Mouse (Mus musculus): ENCODE measurements at regions not wholly inside any gene's neighbourhood (a gene's known extent, or its start where the extent isn't known, plus 50 kb on each side); places are given as distances from the start of the nearest gene placed in this dataset.

GRCm38 (mm10) chr6:147799009-147799727, 247.9 kb upstream of the Far2 start:
- Histone ChIP-seq H3K27me3 (no peaks in the 10 kb centered on the region), H3K4me1 (no peaks in the 10 kb centered on the region), H3K9me3 (replicated peaks) (no peaks in the 10 kb centered on the region), H3K36me3 (no peaks in the 10 kb centered on the region), H3K4me2 (replicated peaks) (no peak overlapping the region), H3K27ac (no peak overlapping the region), H3K9ac (no peak overlapping the region), H3K4me3 (no peak overlapping the region)
- WGBS, result 81% methylated on average over 9 of the region's 9 CpGs
- ATAC-seq (ENCODE audit: low FRiP score), result no peak

- Histone ChIP-seq H3K9ac (no peak overlapping the region), H3K36me3 (no peaks in the 10 kb centered on the region), H3K4me2 (replicated peaks) (no peak overlapping the region), H3K9me3 (replicated peaks) (no peaks in the 10 kb centered on the region), H3K4me3 (no peak overlapping the region), H3K27me3 (no peaks in the 10 kb centered on the region), H3K4me1 (no peaks in the 10 kb centered on the region), H3K27ac (no peak overlapping the region)
- no peak for ATAC-seq (ENCODE audit: low FRiP score)
- 84% methylated on average over 6 of the region's 6 CpGs for WGBS
Measured at GRCm38 (mm10) chr6:147799861-147800260, 247.2 kb upstream of the Far2 start.

- H3K9ac ChIP-seq, result no peak overlapping the region
- H3K27me3 ChIP-seq, result no peaks in the 10 kb centered on the region
- ATAC-seq (ENCODE audit: low FRiP score), result no peak
- no peaks in the 10 kb centered on the region for H3K4me1 ChIP-seq
- 87% methylated on average over 5 of the region's 5 CpGs for whole genome bisulfite sequencing
- no peaks in the 10 kb centered on the region for H3K36me3 ChIP-seq
- no peak overlapping the region for H3K27ac ChIP-seq
- H3K9me3 ChIP-seq (replicated peaks), result no peaks in the 10 kb centered on the region
- H3K4me2 ChIP-seq (replicated peaks), result no peak overlapping the region
- no peak overlapping the region for H3K4me3 ChIP-seq
Measured at GRCm38 (mm10) chr6:147800846-147801245, 246.2 kb upstream of the Far2 start.

- ATAC-seq (ENCODE audit: low FRiP score), result no peak
- WGBS, result 85% methylated on average over 2 of the region's 2 CpGs
- Histone ChIP-seq H3K9me3 (replicated peaks) (no peaks in the 10 kb centered on the region), H3K4me3 (no peak overlapping the region), H3K4me2 (replicated peaks) (no peak overlapping the region), H3K9ac (no peak overlapping the region), H3K27me3 (no peaks in the 10 kb centered on the region), H3K4me1 (no peaks in the 10 kb centered on the region), H3K36me3 (no peaks in the 10 kb centered on the region), H3K27ac (no peak overlapping the region)
Measured at GRCm38 (mm10) chr6:147803893-147804292, 243.2 kb upstream of the Far2 start.

- Histone ChIP-seq H3K9ac (no peak overlapping the region), H3K36me3 (no peaks in the 10 kb centered on the region), H3K27me3 (no peaks in the 10 kb centered on the region), H3K27ac (no peak overlapping the region), H3K4me1 (no peaks in the 10 kb centered on the region), H3K4me2 (replicated peaks) (no peak overlapping the region), H3K4me3 (no peak overlapping the region), H3K9me3 (replicated peaks) (no peaks in the 10 kb centered on the region)
- no peak for ATAC-seq (ENCODE audit: low FRiP score)
- 29% methylated on average over 1 of the region's 1 CpGs for WGBS
Measured at GRCm38 (mm10) chr6:147810710-147811109, 236.3 kb upstream of the Far2 start.

- H3K4me1 ChIP-seq, result no peaks in the 10 kb centered on the region
- WGBS, result 78% methylated on average over 7 of the region's 7 CpGs
- ATAC-seq (ENCODE audit: low FRiP score), result no peak
Measured at GRCm38 (mm10) chr6:147816861-147817260, 230.2 kb upstream of the Far2 start.

GRCm38 (mm10) chr6:147817262-147817661, 229.8 kb upstream of the Far2 start:
- Histone ChIP-seq H3K9ac (no peak overlapping the region), H3K4me2 (replicated peaks) (no peak overlapping the region), H3K4me3 (no peak overlapping the region), H3K27ac (no peak overlapping the region), H3K27me3 (no peaks in the 10 kb centered on the region), H3K36me3 (no peaks in the 10 kb centered on the region), H3K4me1 (no peaks in the 10 kb centered on the region), H3K9me3 (replicated peaks) (no peaks in the 10 kb centered on the region)
- no peak for ATAC-seq (ENCODE audit: low FRiP score)

More at GRCm38 (mm10) chr6:147816861-147817260, 230.2 kb upstream of the Far2 start:
- no peak overlapping the region for H3K9ac ChIP-seq
- H3K27ac ChIP-seq, result no peak overlapping the region
- no peaks in the 10 kb centered on the region for H3K36me3 ChIP-seq
- H3K9me3 ChIP-seq (replicated peaks), result no peaks in the 10 kb centered on the region
- no peaks in the 10 kb centered on the region for H3K27me3 ChIP-seq
- no peak overlapping the region for H3K4me2 ChIP-seq (replicated peaks)
- H3K4me3 ChIP-seq, result no peak overlapping the region

- 46% methylated on average over 4 of the region's 4 CpGs for WGBS
- no peak overlapping the region for H3K9ac ChIP-seq
- H3K36me3 ChIP-seq, result no peaks in the 10 kb centered on the region
- H3K9me3 ChIP-seq (replicated peaks), result no peaks in the 10 kb centered on the region
- no peak overlapping the region for H3K4me2 ChIP-seq (replicated peaks)
- H3K4me1 ChIP-seq, result no peaks in the 10 kb centered on the region
- no peak for ATAC-seq (ENCODE audit: low FRiP score)
- H3K4me3 ChIP-seq, result no peak overlapping the region
- H3K27ac ChIP-seq, result no peak overlapping the region
- no peaks in the 10 kb centered on the region for H3K27me3 ChIP-seq
Measured at GRCm38 (mm10) chr6:147822215-147822614, 224.8 kb upstream of the Far2 start.

GRCm38 (mm10) chr6:147832521-147832920, 214.5 kb upstream of the Far2 start:
- Histone ChIP-seq H3K4me3 (no peak overlapping the region), H3K27ac (no peak overlapping the region), H3K27me3 (no peaks in the 10 kb centered on the region), H3K4me2 (replicated peaks) (no peak overlapping the region), H3K9ac (no peak overlapping the region), H3K36me3 (no peaks in the 10 kb centered on the region), H3K9me3 (replicated peaks) (no peaks in the 10 kb centered on the region), H3K4me1 (no peaks in the 10 kb centered on the region)
- 68% methylated on average over 3 of the region's 3 CpGs for WGBS
- no peak for ATAC-seq (ENCODE audit: low FRiP score)

GRCm38 (mm10) chr6:147833501-147833900, 213.6 kb upstream of the Far2 start:
- no peak overlapping the region for H3K4me2 ChIP-seq (replicated peaks)
- no peaks in the 10 kb centered on the region for H3K36me3 ChIP-seq
- no peak for ATAC-seq (ENCODE audit: low FRiP score)
- no peak overlapping the region for H3K4me3 ChIP-seq
- no peaks in the 10 kb centered on the region for H3K4me1 ChIP-seq
- no peaks in the 10 kb centered on the region for H3K9me3 ChIP-seq (replicated peaks)
- no peak overlapping the region for H3K27ac ChIP-seq
- 82% methylated on average over 3 of the region's 3 CpGs for WGBS
- no peaks in the 10 kb centered on the region for H3K27me3 ChIP-seq
- no peak overlapping the region for H3K9ac ChIP-seq

GRCm38 (mm10) chr6:147838846-147839245, 208.2 kb upstream of the Far2 start:
- Histone ChIP-seq H3K27me3 (no peaks in the 10 kb centered on the region), H3K27ac (no peak overlapping the region), H3K4me3 (no peak overlapping the region), H3K36me3 (no peaks in the 10 kb centered on the region), H3K4me2 (replicated peaks) (no peak overlapping the region), H3K9ac (no peak overlapping the region), H3K4me1 (no peaks in the 10 kb centered on the region), H3K9me3 (replicated peaks) (no peaks in the 10 kb centered on the region)
- ATAC-seq (ENCODE audit: low FRiP score), result no peak
- 83% methylated on average over 5 of the region's 5 CpGs for WGBS

GRCm38 (mm10) chr6:147849988-147850387, 197.1 kb upstream of the Far2 start:
- Histone ChIP-seq H3K4me3 (no peak overlapping the region), H3K36me3 (no peaks in the 10 kb centered on the region), H3K9me3 (replicated peaks) (no peaks in the 10 kb centered on the region), H3K9ac (no peak overlapping the region), H3K27me3 (no peaks in the 10 kb centered on the region), H3K4me2 (replicated peaks) (no peak overlapping the region), H3K4me1 (no peaks in the 10 kb centered on the region), H3K27ac (no peak overlapping the region)
- 100% methylated on average over 2 of the region's 2 CpGs for WGBS
- ATAC-seq (ENCODE audit: low FRiP score), result no peak

- no peak overlapping the region for H3K4me3 ChIP-seq
- ATAC-seq (ENCODE audit: low FRiP score), result no peak; the same call in 1 of the 2 replicates
- 58% methylated on average over 2 of the region's 2 CpGs for WGBS
- no peaks in the 10 kb centered on the region for H3K9me3 ChIP-seq (replicated peaks)
- no peak overlapping the region for H3K9ac ChIP-seq
- H3K27me3 ChIP-seq, result no peaks in the 10 kb centered on the region
- no peaks in the 10 kb centered on the region for H3K4me1 ChIP-seq
- H3K4me2 ChIP-seq (replicated peaks), result no peak overlapping the region
- H3K27ac ChIP-seq, result no peak overlapping the region
- H3K36me3 ChIP-seq, result no peaks in the 10 kb centered on the region
Measured at GRCm38 (mm10) chr6:147861116-147861515, 185.9 kb upstream of the Far2 start.
